Mouse (Mus musculus) adrenal gland, postnatal 14 days (tissue): ENCODE measurements around the gene Fopnl. TPM values are rescaled to one million over a fixed set of nuclear protein-coding genes. Genes with fewer than 3 reads are reported as not detected.
A peak's percentile ranks its signal among the peaks of the same experiment; 100 is the strongest.

ENCODE experiments used
- DNase-seq: peaks from one replicate; pipeline ENCODE4 v3.0.0; 2021; ENCODE audit warnings: mixed read lengths
- total RNA-seq: library from RNA; stranded (reverse); gene quantifications from 2 replicates; pipeline ENCODE4 v1.2.3, GENCODE M21; 2021

The Fopnl gene
- total RNA-seq, 1 experiment from 2014 or later = 45.9 TPM

DNA sequence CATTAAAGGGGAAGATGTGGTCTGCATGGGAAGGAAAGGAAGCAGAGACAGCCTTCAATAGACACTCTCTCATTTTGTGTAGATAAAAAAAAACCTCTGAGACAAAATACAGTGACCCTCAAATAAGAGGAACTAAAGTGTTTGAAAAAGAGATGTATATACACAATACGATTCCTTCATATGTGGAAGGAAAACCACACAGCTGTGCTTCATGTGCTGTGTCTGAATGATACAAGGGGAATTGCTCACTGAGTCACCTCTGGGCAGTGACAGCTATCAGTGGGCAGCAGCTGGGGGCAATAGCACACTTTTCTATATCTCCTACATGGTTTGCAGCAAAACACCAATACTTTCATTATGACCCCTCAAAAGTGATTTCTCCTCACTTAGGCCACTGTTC is 9.8 kb downstream of the Fopnl start:
- DNase-seq = no peak

DNA sequence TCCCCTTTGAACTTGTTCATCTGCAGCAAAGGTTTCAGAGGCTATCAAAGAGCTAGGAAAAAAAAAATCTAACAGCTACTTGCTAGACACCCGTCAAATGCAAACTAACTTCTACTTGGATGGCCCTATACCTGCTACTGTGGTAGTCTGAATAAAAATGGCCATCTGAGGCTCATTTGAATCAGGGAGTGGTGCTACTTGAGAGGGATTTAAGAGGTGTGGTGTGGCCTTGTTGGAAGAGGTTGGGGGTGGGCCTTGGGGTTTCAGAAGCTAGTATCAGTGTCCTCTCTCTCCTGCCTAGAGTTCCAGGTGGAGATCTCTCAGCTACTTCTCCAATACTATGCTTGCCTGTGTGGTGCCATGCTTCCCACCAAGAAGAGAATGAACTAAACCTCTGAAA is 10.8 kb downstream of the Fopnl start:
- no peak for DNase-seq

GRCm38 (mm10) chr16:14304791-14305190 is 12.4 kb downstream of the Fopnl start:
- peak; percentile 62 for DNase-seq

- DNase-seq = peak; percentile 68
Observed at GRCm38 (mm10) chr16:14303676-14304075, 13.5 kb downstream of the Fopnl start.

DNA sequence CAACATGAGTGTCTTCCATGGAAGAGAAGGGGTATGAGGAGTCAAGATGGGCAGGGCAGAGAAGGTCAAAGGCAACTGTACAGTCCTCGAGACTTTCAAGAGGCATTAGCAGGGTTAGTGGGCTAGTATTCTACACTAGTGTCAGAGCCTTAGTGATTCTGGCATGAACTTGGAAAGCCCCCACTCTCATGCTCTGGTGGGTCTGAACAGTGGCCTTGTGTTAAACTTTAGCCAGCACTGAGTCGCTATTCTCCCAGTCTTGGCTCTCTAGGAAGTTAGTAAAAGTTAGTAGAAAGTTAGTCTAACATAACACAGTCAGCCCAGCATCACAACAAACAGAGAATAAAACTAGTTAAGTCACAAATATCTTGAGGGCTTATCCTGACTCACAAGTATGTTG is 14.1 kb downstream of the Fopnl start:
- no peak for DNase-seq

- DNase-seq = no peak
Observed at GRCm38 (mm10) chr16:14298461-14298860, 18.7 kb downstream of the Fopnl start.

DNA sequence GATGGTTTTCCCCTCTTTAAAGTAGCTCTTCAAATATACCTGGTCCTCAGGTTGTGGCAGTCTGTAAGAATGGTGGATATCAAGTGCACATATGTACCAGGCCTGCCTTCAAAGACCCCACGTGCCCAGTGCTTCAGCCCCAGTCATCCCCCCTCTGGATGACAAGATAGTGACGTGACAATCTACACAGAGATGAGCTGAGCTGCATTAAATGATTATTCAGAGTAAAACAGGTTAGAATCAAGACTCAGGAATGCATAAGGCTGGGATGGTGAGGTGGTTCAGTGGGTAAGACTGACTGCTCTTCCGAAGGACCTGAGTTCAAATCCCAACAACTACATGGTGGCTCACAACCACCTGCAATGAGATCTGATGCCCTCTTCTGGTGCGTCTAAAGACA is 19.5 kb downstream of the Fopnl start:
- DNase-seq = no peak

DNA sequence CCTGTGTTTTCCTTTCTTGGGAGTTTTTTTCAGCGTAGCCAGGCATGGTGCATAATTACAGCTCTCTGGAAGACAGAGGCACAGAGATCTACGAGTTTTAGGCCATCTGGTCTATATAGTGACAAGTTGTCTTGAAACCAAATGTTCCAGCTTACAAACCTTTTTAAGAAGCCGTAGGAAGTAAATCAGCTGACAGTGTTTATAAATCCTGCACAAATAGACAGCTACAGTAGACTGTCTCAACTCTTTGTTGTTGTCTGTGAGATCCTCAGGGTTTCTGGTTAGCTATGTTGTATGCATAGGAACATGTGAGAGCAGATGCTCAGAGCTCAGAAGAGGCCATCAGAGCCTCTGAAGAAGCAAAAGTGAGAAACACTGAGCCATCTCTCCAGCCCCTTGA is 20.1 kb downstream of the Fopnl start:
- DNase-seq = no peak

DNA sequence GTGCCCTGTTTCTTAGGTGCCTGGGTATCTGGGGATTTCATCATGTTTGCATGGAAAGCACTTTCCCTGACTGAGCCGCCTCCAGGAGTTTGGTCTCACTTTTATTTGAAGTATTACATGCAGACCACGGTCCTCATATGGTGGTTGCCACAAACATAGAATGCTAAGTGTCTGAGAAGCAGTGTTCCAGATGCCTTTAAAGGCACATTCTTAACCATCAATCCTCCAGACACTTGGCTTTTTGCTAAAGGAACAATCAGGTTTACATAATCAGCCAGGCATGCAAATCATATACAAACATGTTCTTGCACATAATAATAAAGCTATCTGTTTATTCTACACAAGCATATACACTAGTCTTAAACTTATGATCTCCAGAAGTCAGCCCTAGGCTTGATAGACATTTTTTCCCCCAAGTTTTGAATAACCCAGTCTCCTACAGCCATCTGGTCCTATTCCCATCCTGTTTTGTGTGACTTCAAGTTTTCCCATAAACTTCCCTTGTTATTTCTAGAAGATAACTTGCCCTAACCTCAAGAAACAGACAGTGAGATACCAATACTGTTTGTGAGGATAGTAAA is 20.6 kb downstream of the Fopnl start:
- no peak for DNase-seq

- no peak for DNase-seq
Observed at GRCm38 (mm10) chr16:14295291-14295690, 21.9 kb downstream of the Fopnl start.

DNA sequence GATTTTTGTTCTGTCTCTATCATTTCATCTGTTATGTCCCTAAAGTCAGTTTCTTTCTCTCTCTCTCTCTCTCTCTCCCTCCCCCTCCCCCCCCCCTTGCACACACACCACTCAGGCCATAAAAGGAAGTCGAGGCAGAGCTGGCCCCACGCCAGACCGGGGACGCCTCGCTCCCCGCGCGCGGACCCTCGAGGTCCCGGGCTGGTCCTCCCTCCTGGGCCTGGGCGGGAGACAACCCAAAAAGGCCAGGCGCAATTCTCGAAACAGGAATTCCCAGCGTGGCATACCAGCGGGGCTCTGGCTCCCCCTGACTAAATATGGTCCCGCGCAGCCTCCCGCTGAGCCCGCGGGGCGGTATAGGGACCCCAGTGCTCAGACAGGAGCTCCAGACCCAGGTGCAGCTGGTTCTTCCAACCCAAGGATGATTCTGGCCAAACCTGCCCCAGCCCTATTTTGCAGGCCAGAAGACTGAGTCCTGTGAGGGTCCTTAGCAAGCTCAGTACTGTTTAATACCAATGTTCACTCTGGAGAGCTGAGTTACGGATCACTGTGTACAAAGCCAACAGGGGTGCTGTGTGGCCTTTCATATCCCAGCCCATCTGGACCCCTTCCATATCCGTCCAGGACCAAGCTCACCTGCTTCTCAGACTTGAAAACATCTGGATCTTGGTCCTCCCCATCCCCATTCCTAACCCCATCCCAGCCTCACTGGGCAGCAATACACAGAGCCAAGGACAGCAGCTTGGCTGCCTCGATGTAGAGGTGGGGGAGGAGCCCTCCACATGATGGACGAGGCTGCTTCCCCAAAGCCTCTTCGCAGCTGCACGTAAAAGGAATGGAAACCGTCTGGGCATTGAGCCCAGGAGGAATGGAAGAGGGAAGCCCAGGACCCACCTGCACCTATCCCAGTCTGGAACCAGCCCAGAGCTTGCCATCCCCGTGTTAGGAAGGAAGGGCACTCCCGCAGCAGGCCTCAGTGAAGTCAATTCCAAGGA is 24.7 kb downstream of the Fopnl start:
- DNase-seq = peak; percentile 31

GRCm38 (mm10) chr16:14291223-14291622 is 26.0 kb downstream of the Fopnl start, which contains the start of gene Myh11:
Myh11 (minus strand) TSS chr16:14291372.
- DNase-seq = peak; percentile 91

- no peak for DNase-seq
Observed at GRCm38 (mm10) chr16:14272374-14272965, 44.7 kb downstream of the Fopnl start.

GRCm38 (mm10) chr16:14265203-14265920 is 51.8 kb downstream of the Fopnl start:
- peak; percentile 43 for DNase-seq

- DNase-seq = no peak
Observed at GRCm38 (mm10) chr16:14264504-14264903, 52.7 kb downstream of the Fopnl start.

DNA sequence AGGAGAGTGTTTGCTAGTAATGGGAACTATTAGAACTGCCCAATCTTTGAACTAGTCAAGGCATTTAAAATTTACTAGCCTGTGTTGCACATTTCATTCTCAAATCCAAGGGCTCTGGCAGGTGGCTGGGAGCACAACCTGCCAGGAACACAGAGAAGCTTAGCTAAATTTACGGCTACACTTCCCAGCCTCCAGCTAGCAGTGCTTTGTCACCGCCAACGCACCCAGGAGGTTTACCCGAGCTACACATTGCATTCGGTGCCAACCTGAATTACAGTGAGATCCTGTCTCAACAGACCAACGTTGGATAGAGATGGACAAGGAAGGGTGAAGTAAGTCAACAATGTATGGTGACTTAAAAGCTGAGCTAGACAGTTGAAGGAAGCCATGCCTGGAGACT is 54.0 kb downstream of the Fopnl start:
- no peak for DNase-seq

GRCm38 (mm10) chr16:14262410-14262809 is 54.8 kb downstream of the Fopnl start:
- no peak for DNase-seq

GRCm38 (mm10) chr16:14258856-14259255 is 58.3 kb downstream of the Fopnl start:
- DNase-seq = peak; percentile 73

DNA sequence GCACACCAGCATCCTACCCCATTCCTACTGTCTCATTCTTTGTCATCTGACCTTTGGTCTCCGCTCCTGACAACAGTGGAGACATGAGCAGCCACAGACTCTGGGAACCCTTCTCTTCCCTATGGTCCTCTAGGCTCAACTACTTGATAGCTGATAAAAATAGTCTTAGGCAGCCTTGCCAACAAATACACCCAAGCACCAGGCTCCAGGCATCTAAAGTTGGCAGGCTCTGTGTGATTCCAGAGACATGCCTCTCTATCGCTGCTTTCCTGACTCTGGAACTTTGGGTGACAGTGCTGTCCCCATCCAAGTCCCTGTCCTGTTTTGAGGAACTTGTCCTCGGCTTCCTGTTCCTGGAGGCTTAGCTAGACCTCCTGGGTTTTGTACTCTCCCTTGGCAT is 63.6 kb downstream of the Fopnl start:
- no peak for DNase-seq

DNA sequence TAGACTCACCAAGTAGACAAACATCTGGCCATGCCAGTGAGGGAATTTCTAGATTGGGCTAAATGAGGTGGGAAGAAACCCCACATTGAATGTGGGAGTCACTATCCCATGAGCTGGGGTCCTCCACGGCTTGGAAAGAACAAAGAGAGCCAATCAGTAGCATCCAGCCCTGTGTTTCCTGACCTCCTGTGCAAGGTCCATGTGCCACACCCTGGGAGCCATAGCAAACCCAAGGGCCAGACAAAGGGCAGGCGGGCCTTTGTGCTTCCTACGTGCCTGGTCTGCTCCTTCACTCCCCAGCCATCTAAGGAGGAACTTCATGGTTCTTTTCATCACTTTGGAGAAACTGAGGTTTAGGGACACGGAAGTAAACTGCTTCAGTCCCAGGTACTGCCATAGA is 64.3 kb downstream of the Fopnl start:
- DNase-seq = no peak

GRCm38 (mm10) chr16:14249913-14250312 is 67.3 kb downstream of the Fopnl start:
- DNase-seq = no peak
